Mouse (Mus musculus): ENCODE results near the gene Insl3.

DNA sequence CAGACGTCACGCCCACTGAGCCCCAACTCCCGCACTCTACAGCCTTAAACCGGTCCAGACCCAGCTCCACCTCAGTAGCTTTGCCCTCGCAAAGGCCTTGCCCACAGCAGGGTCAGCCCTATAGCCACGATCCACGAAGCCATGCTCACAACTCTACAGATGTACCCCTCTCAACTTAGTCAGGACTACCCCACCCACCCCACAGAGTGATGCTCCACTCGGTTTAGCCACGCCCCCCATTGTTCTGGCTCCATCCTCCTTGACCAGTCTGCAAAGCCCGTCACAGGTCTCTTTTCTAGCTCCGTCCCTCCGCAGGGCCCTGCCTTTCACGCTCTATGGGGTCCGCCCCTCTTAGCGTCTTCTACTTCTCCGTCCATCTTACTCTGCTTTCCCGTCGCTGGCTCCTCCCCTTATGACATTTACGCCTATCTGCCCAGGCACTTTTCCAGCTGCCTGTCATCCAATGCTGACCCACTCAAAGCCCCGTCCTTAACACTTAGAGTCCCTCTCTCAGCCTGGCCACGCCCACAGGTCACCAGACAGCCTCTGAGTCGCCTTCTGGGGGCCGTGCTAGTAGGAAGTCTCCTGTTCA lies 2.8 kb upstream of the Insl3 start:
- no peak for TF ChIP-seq CTCF (IDR thresholded peaks at IDR 0.05; ENCODE audit: control insufficient read depth, insufficient read depth, insufficient read length)
- TF ChIP-seq MAX (IDR thresholded peaks at IDR 0.05), result no peak
- TF ChIP-seq MYOD1 (IDR thresholded peaks at IDR 0.05; ENCODE audit: control insufficient read depth, insufficient read length, low read depth), result no peak
- TF ChIP-seq CEBPB (IDR thresholded peaks at IDR 0.05; ENCODE audit: low read depth), result no peak
- TF ChIP-seq USF1 (IDR thresholded peaks at IDR 0.05; ENCODE audit: low read depth), result no peak
- no peak for TF ChIP-seq MYOG (IDR thresholded peaks at IDR 0.05; ENCODE audit: control insufficient read depth, extremely low read depth, insufficient read length)

All from C2C12 (cell line).